Mouse (Mus musculus) MEL (cell line): ENCODE results near the gene Robo1. TPM values are rescaled to one million over a fixed set of nuclear protein-coding genes. Genes with fewer than 3 reads are reported as not detected.

ENCODE experiments used
- DNase-seq: peaks from one replicate; pipeline ENCODE4 v3.0.0; 2011; ENCODE audit warnings: low read depth, low spot score
- H3K27ac ChIP-seq: 2 replicates; pipeline ENCODE4 v1.5.1; 2012; ENCODE audit warnings: low read depth, mild to moderate bottlenecking, control low read depth, low read length, moderate library complexity; ENCODE audit not compliant: control insufficient read depth
- H3K27me3 ChIP-seq, 2 experiments: fragments of 150-350 bp in 1 of 2; sonication (generic) in 1 of 2; 2 replicates each; pipeline ENCODE4 v1.6.1; 2012; ENCODE audit warnings: low read length in 2 of 2, mild to moderate bottlenecking in 2 of 2, improper control_type of control experiment in 1 of 2, moderate library complexity in 1 of 2; ENCODE audit not compliant: insufficient read depth in 2 of 2, control insufficient read depth in 1 of 2
- H3K36me3 ChIP-seq, 2 experiments: 2 replicates each; pipeline ENCODE4 v1.6.1; 2012 to 2014; ENCODE audit warnings: low read length in 2 of 2, improper control_type of control experiment in 1 of 2, inconsistent platforms in 1 of 2, mild to moderate bottlenecking in 1 of 2; ENCODE audit not compliant: insufficient read depth in 2 of 2, control insufficient read depth in 1 of 2
- H3K4me1 ChIP-seq, 2 experiments: fragments of 150-350 bp in 1 of 2; sonication (generic) in 1 of 2; 2 replicates each; pipeline ENCODE4 v1.6.1; 2012; ENCODE audit warnings: low read length in 2 of 2, improper control_type of control experiment in 1 of 2, mild to moderate bottlenecking in 1 of 2; ENCODE audit not compliant: insufficient read depth in 2 of 2, control insufficient read depth in 1 of 2
- H3K4me3 ChIP-seq, 2 experiments: fragments of 150-350 bp in 1 of 2; sonication (generic) in 1 of 2; 2 replicates each; pipeline ENCODE4 v1.5.1; 2012; ENCODE audit warnings: low read depth in 2 of 2, low read length in 2 of 2, mild to moderate bottlenecking in 2 of 2, moderate library complexity in 2 of 2, control low read depth in 1 of 2, improper control_type of control experiment in 1 of 2; ENCODE audit not compliant: control insufficient read depth in 1 of 2, insufficient read depth in 1 of 2
- H3K79me2 ChIP-seq: 2 replicates; pipeline ENCODE4 v1.6.1; 2012; ENCODE audit warnings: mild to moderate bottlenecking, low read length, moderate library complexity; ENCODE audit not compliant: control insufficient read depth, poor library complexity, insufficient read depth
- H3K9ac ChIP-seq: 2 replicates; pipeline ENCODE4 v1.6.1; 2012; ENCODE audit warnings: low read depth, mild to moderate bottlenecking, control low read depth, low read length, moderate library complexity; ENCODE audit not compliant: control insufficient read depth, poor library complexity, severe bottlenecking
- H3K9me3 ChIP-seq: fragments of 150-350 bp; sonication (generic); replicated peaks from 2 replicates; pipeline ENCODE4 v1.6.1; 2012; ENCODE audit warnings: mild to moderate bottlenecking, low read length, improper control_type of control experiment, moderate library complexity; ENCODE audit not compliant: insufficient read depth
- BHLHE40 ChIP-seq: IDR thresholded peaks from 2 replicates; pipeline ENCODE4 v1.6.1; 2012; ENCODE audit warnings: low read depth, mild to moderate bottlenecking, inconsistent platforms, low read length, improper control_type of control experiment, borderline replicate concordance
- CTCF ChIP-seq, 3 experiments: IDR thresholded peaks in 2 of 3; conservative IDR thresholded peaks in 1 of 3; 2 replicates each; pipeline ENCODE4 v1.5.1; 2011 to 2012; ENCODE audit warnings: low read length in 3 of 3, low read depth in 2 of 3, mild to moderate bottlenecking in 2 of 3, improper control_type of control experiment in 1 of 3, inconsistent platforms in 1 of 3, mixed read lengths in 1 of 3, moderate library complexity in 1 of 3; ENCODE audit not compliant: control insufficient read depth in 1 of 3, insufficient read depth in 1 of 3, poor library complexity in 1 of 3, severe bottlenecking in 1 of 3
- E2F4 ChIP-seq: IDR thresholded peaks from 2 replicates; pipeline ENCODE4 v1.6.1; 2011; ENCODE audit warnings: low read depth, low read length, improper control_type of control experiment, borderline replicate concordance
- ELF1 ChIP-seq: IDR thresholded peaks from 2 replicates; pipeline ENCODE4 v1.6.1; 2014; ENCODE audit warnings: low read depth, mild to moderate bottlenecking, inconsistent platforms, low read length, improper control_type of control experiment, moderate library complexity
- EP300 ChIP-seq, 2 experiments: IDR thresholded peaks; 2 replicates each; pipeline ENCODE4 v1.6.1; 2011; ENCODE audit warnings: improper control_type of control experiment in 2 of 2, low read length in 2 of 2, low read depth in 1 of 2, mild to moderate bottlenecking in 1 of 2
- ETS1 ChIP-seq: IDR thresholded peaks from 2 replicates; pipeline ENCODE4 v1.6.1; 2012; ENCODE audit warnings: low read depth, mild to moderate bottlenecking, inconsistent platforms, low read length, improper control_type of control experiment, moderate library complexity
- GATA1 ChIP-seq: IDR thresholded peaks from 2 replicates; pipeline ENCODE4 v1.6.1; 2011; ENCODE audit warnings: low read depth, low read length, improper control_type of control experiment
- HCFC1 ChIP-seq: IDR thresholded peaks from 2 replicates; pipeline ENCODE4 v1.6.1; 2012; ENCODE audit warnings: low read depth, mild to moderate bottlenecking, inconsistent platforms, low read length, improper control_type of control experiment, moderate library complexity
- JUND ChIP-seq: IDR thresholded peaks from 2 replicates; pipeline ENCODE4 v1.6.1; 2011; ENCODE audit warnings: low read depth, mild to moderate bottlenecking, improper control_type of control experiment, low read length
- MAFK ChIP-seq: IDR thresholded peaks from 2 replicates; pipeline ENCODE4 v1.6.1; 2011; ENCODE audit warnings: low read depth, mild to moderate bottlenecking, low read length, improper control_type of control experiment, borderline replicate concordance
- MAX ChIP-seq: IDR thresholded peaks from 2 replicates; pipeline ENCODE4 v1.6.1; 2011; ENCODE audit warnings: low read length, improper control_type of control experiment
- MAZ ChIP-seq: IDR thresholded peaks from 2 replicates; pipeline ENCODE4 v1.6.1; 2012; ENCODE audit warnings: low read depth, mild to moderate bottlenecking, inconsistent platforms, low read length, improper control_type of control experiment
- MXI1 ChIP-seq: IDR thresholded peaks from 2 replicates; pipeline ENCODE4 v1.6.1; 2011; ENCODE audit warnings: mild to moderate bottlenecking, low read depth, low read length, improper control_type of control experiment
- MYC ChIP-seq: IDR thresholded peaks from 2 replicates; pipeline ENCODE4 v1.6.1; 2011; ENCODE audit warnings: low read depth, mild to moderate bottlenecking, low read length, improper control_type of control experiment, moderate library complexity
- NELFE ChIP-seq: IDR thresholded peaks from 2 replicates; pipeline ENCODE4 v1.6.1; 2011; ENCODE audit warnings: low read depth, low read length, improper control_type of control experiment
- POLR2A ChIP-seq, 2 experiments: IDR thresholded peaks; 2 replicates each; pipeline ENCODE4 v1.6.1; 2011 to 2012; ENCODE audit warnings: low read length in 2 of 2, mild to moderate bottlenecking in 2 of 2, control low read depth in 1 of 2, improper control_type of control experiment in 1 of 2, low read depth in 1 of 2, moderate library complexity in 1 of 2; ENCODE audit not compliant: control insufficient read depth in 1 of 2, insufficient read depth in 1 of 2, poor library complexity in 1 of 2
- POLR2AphosphoS5 ChIP-seq: IDR thresholded peaks from 2 replicates; pipeline ENCODE4 v1.6.1; 2012; ENCODE audit warnings: low read depth, borderline replicate concordance, mild to moderate bottlenecking, inconsistent platforms, low read length, moderate library complexity, mixed read lengths
- RAD21 ChIP-seq: IDR thresholded peaks from 2 replicates; pipeline ENCODE4 v1.6.1; 2011; ENCODE audit warnings: mild to moderate bottlenecking, low read depth, low read length, improper control_type of control experiment
- SIN3A ChIP-seq: IDR thresholded peaks from 2 replicates; pipeline ENCODE4 v1.6.1; 2012; ENCODE audit warnings: low read length, improper control_type of control experiment, inconsistent platforms
- TCF12 ChIP-seq: IDR thresholded peaks from 2 replicates; pipeline ENCODE4 v1.6.1; 2014; ENCODE audit warnings: low read depth, mild to moderate bottlenecking, inconsistent platforms, low read length, improper control_type of control experiment, moderate library complexity
- UBTF ChIP-seq: IDR thresholded peaks from 2 replicates; pipeline ENCODE4 v1.6.1; 2012; ENCODE audit warnings: low read depth, mild to moderate bottlenecking, inconsistent platforms, low read length, improper control_type of control experiment, moderate library complexity, borderline replicate concordance; ENCODE audit not compliant: insufficient read depth
- USF1 ChIP-seq: IDR thresholded peaks from 2 replicates; pipeline ENCODE4 v1.6.1; 2014; ENCODE audit warnings: low read depth, mild to moderate bottlenecking, inconsistent platforms, low read length, improper control_type of control experiment, moderate library complexity
- ZNF384 ChIP-seq: IDR thresholded peaks from 2 replicates; pipeline ENCODE4 v1.6.1; 2012; ENCODE audit warnings: low read depth, mild to moderate bottlenecking, inconsistent platforms, low read length, improper control_type of control experiment
- polyA plus RNA-seq, 2 experiments: library from polyadenylated mRNA; stranded (reverse) in 1 of 2; unstranded in 1 of 2; fragments of >175 nt in 1 of 2; fragments of >200 nt in 1 of 2; gene quantifications; 2 replicates each; pipeline versions ENCODE4 v1.2.1 to v1.2.4; 2012; ENCODE audit warnings: low replicate concordance in 2 of 2, low read depth in 1 of 2; ENCODE audit not compliant: insufficient read length in 2 of 2, insufficient read depth in 1 of 2, missing spikeins in 1 of 2
- total RNA-seq: library from RNA; depleted of rRNA; stranded (reverse); fragments of 300-350 nt; gene quantifications from 2 replicates; pipeline ENCODE4 v1.2.3, GENCODE M21; 2012

Robo1 gene
- total and polyA plus RNA-seq, 3 experiments = not detected

DNA sequence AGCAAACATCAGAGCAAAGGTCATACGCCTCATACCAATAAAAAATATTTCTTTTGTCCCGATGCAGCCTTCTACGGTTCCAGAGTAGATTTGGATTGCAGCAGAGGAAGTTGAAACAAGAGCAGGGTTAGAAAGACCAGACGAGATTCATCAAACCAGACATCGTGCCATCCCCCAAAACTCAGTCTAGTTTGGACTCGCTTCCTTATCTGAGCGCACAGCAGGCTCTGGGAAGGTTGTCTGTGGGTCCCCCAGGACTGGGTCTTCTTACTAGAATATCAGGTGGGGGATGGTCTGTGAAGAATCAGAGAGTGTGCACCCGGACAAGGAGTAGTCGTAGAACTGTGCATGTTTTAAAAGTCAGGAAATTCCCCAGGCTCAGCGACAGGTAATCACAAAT is 500.2 kb downstream of the Robo1 start:
- H3K27me3 ChIP-seq = no peaks in the 10 kb centered on the region
- no peaks in the 10 kb centered on the region for H3K9me3 ChIP-seq
- no peak overlapping the region for H3K4me3 ChIP-seq
- H3K9ac ChIP-seq = no peak overlapping the region
- no peak overlapping the region for H3K27ac ChIP-seq
- no peak for DNase-seq
- no peaks in the 10 kb centered on the region for H3K4me1 ChIP-seq
- TF ChIP-seq MYC = no peak
- no peak for TF ChIP-seq EP300 (IDR thresholded peaks at IDR 0.05; ENCODE audit: low read depth in 1 of 2, low read length in 2 of 2)
- TF ChIP-seq BHLHE40 = no peak
- no peak for TF ChIP-seq ZNF384
- TF ChIP-seq POLR2AphosphoS5 = no peak
- TF ChIP-seq E2F4 = no peak
- TF ChIP-seq POLR2A (IDR thresholded peaks at IDR 0.05; ENCODE audit: control insufficient read depth in 1 of 2, insufficient read depth in 1 of 2, low read depth in 1 of 2, low read length in 2 of 2, poor library complexity in 1 of 2) = no peak
- TF ChIP-seq MXI1 = no peak
- no peak for TF ChIP-seq TCF12
- no peak for TF ChIP-seq ETS1
- no peak for TF ChIP-seq MAFK
- TF ChIP-seq HCFC1 = no peak
- no peak for TF ChIP-seq ELF1
- H3K36me3 ChIP-seq = no peaks in the 10 kb centered on the region
- no peaks in the 10 kb centered on the region for H3K79me2 ChIP-seq

DNA sequence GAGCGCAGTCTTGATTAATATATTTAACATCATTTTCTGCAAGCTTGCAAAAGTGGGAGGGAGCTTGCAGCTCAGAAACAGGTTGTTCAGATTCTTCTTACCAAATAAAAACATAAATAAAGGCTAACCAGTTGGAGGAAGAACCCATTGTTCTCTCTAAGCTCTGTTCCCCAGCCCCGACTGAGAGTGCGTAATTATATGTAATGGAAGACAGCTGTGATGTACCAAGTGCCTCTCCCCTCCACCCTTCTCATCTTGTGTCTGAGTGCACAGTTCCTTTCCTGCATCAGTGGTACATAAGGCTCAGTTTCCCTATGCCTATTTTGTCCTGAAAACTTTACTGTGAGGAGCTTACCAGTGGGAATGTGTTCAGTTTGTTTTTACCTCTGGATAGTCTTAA is 502.8 kb downstream of the Robo1 start:
- no peak overlapping the region for H3K27ac ChIP-seq
- H3K4me3 ChIP-seq = no peak overlapping the region
- H3K79me2 ChIP-seq = no peaks in the 10 kb centered on the region
- no peaks in the 10 kb centered on the region for H3K27me3 ChIP-seq
- H3K9ac ChIP-seq = no peak overlapping the region
- TF ChIP-seq USF1 = no peak
- no peak for TF ChIP-seq RAD21
- no peak for TF ChIP-seq CTCF (IDR thresholded peaks at IDR 0.05 in 2 of 3, conservative IDR thresholded peaks at IDR 0.05 in 1 of 3; ENCODE audit: control insufficient read depth in 1 of 3, insufficient read depth in 1 of 3, low read depth in 2 of 3, low read length in 3 of 3, poor library complexity in 1 of 3, severe bottlenecking in 1 of 3)
- TF ChIP-seq BHLHE40 = no peak
- TF ChIP-seq NELFE = no peak
- TF ChIP-seq TCF12 = no peak
- no peak for TF ChIP-seq MAX
- no peak for TF ChIP-seq SIN3A
- TF ChIP-seq JUND = no peak
- TF ChIP-seq UBTF = no peak
- no peak for TF ChIP-seq MAZ
- no peak for TF ChIP-seq ETS1
- no peak for TF ChIP-seq MXI1
- no peak for TF ChIP-seq MYC
- no peak for TF ChIP-seq GATA1
- TF ChIP-seq ZNF384 = no peak
- TF ChIP-seq, all 39 proteins: peak for 0
- Histone ChIP-seq H3K9me3 (no peaks in the 10 kb centered on the region), H3K36me3 (no peaks in the 10 kb centered on the region), H3K4me1 (no peaks in the 10 kb centered on the region)
- no peak for DNase-seq
